Mouse (Mus musculus) intestine, embryonic 16.5 days (tissue): ENCODE results near the gene Teddm1a. TPM values are rescaled to one million over a fixed set of nuclear protein-coding genes. Genes with fewer than 3 reads are reported as not detected.
A peak's percentile ranks its signal among the peaks of the same experiment; 100 is the strongest.

Experiments
- ATAC-seq: fragments of 200-750 bp; cut with Nextera tagmentation; 2 replicates; pipeline ENCODE4 v1.8.0; 2017; ENCODE audit warnings: moderate TSS enrichment, moderate library complexity
- H3K27ac ChIP-seq: fragments of 300-500 bp; sonication (generic); 2 replicates; pipeline ENCODE4 v1.5.1; 2014; ENCODE audit warnings: mild to moderate bottlenecking, low read length
- H3K27me3 ChIP-seq: fragments of 300-500 bp; sonication (generic); replicated peaks from 2 replicates; pipeline ENCODE4 v1.6.1; 2014; ENCODE audit warnings: low read length, control low read depth, mixed read lengths; ENCODE audit not compliant: control insufficient read depth, insufficient read depth
- H3K36me3 ChIP-seq: fragments of 300-500 bp; sonication (generic); 2 replicates; pipeline ENCODE4 v1.6.1; 2014; ENCODE audit warnings: low read length, control low read depth; ENCODE audit not compliant: control insufficient read depth, insufficient read depth
- H3K4me1 ChIP-seq: fragments of 300-500 bp; sonication (generic); 2 replicates; pipeline ENCODE4 v1.6.1; 2014; ENCODE audit warnings: low read length, control low read depth, mixed read lengths; ENCODE audit not compliant: control insufficient read depth, insufficient read depth
- H3K4me2 ChIP-seq: fragments of 300-500 bp; sonication (generic); 2 replicates; pipeline ENCODE4 v1.6.1; 2014; ENCODE audit warnings: low read depth, low read length, control low read depth
- H3K4me3 ChIP-seq: fragments of 300-500 bp; sonication (generic); 2 replicates; pipeline ENCODE4 v1.5.1; 2014; ENCODE audit warnings: mild to moderate bottlenecking, low read length
- H3K9ac ChIP-seq: fragments of 300-500 bp; sonication (generic); 2 replicates; pipeline ENCODE4 v1.6.1; 2014; ENCODE audit warnings: low read depth, low read length
- H3K9me3 ChIP-seq: fragments of 300-500 bp; sonication (generic); 2 replicates; pipeline ENCODE4 v1.6.1; 2016; ENCODE audit warnings: low read length, control low read depth; ENCODE audit not compliant: control insufficient read depth
- WGBS: fragments of 180-500 bp; shearing (Covaris S2); extraction: QIAGEN DNeasy Blood & Tissue Kit; methylation state at CpG from one replicate; pipeline ENCODE4 v1.1.7; 2014; 5-methylcytosine and 5-hydroxymethylcytosine counted together
- polyA plus RNA-seq: library from polyadenylated mRNA; unstranded; fragments of >200 nt; fragmentation: Nextera tagmentation; extraction: Ambion mirVana; gene quantifications from 2 replicates; pipeline ENCODE4 v1.2.1, GENCODE M21; 2015

The Teddm1a gene
- polyA plus RNA-seq, 1 experiment from 2014 or later = not detected

DNA sequence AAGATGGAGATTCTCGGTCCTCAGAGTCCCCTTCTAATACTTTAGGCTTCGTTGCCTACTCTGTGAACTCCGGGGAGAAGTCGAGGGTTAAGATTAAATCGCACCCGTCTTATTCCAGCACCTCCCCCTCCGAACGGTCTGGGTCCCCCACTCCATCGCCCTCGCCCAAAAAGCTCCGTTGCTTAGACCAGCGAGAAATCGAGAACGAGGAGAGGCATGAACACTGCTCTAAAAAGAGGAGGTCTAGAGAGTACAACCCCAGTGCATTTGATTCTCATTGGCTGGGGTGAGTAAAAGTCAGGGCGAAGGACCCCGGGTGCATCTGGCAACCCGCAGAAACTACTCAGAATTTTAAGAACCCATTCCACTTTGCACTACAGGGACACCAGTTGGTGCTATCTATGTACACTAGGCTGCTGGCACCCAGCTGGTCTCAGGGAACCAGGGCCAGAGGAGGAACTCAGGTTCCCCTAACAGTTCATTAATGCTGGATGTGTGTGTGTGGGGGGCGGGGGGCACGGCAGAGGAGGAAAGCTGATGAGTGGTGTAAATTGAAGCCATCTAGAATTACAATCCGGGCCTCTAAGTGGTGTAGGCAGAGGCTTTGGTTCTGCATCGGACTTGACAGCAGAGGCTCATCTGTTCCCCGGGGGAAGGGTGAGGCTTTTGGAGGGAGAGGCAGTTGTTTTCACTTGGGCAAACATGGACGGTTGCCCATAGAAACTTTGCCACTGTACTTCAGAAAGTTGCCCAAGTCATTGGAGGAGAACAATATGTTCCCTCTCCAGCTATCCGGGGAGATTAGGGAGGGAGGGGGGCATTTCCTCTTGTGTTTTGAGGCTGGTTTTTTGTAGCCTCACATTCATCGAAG, 9.6 kb downstream of the Teddm1a start:
- Histone ChIP-seq H3K9ac (peak overlapping the region; percentile 89), H3K4me1 (peaks cover 9% of the 10 kb centered on the region; the same call in 1 of the 2 replicates), H3K4me3 (peak overlapping the region; percentile 82), H3K4me2 (peak overlapping the region; percentile 86), H3K27me3 (no peaks in the 10 kb centered on the region), H3K27ac (peak overlapping the region; percentile 96), H3K9me3 (no peaks in the 10 kb centered on the region), H3K36me3 (peaks cover 4% of the 10 kb centered on the region; the same call in 1 of the 2 replicates)
- 3% methylated on average over 25 of the region's 25 CpGs for WGBS
- no peak for ATAC-seq

DNA sequence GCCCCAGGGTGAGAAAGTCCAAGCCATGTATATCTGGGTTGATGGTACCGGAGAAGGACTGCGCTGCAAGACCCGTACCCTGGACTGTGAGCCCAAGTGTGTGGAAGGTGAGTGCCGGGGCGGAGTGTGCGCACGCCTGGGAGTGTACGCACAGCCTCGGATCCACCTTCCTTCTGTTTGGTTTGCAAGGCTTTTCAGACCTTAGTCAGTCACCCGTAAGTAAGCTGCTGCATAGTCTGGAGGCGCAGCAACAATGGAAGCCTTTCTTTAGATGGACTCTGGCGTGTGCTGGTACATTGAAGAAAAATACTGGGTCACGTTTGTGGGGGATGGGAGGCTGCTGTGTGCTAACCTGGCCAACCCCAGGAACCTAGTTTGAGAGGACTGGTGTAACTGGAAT, 11.5 kb downstream of the Teddm1a start:
- Histone ChIP-seq H3K27ac (no peak overlapping the region), H3K4me1 (peaks cover 9% of the 10 kb centered on the region; the same call in 1 of the 2 replicates), H3K9me3 (no peaks in the 10 kb centered on the region), H3K9ac (no peak overlapping the region), H3K27me3 (no peaks in the 10 kb centered on the region), H3K36me3 (peaks cover 4% of the 10 kb centered on the region; the same call in 1 of the 2 replicates), H3K4me2 (no peak overlapping the region), H3K4me3 (no peak overlapping the region)
- ATAC-seq = no peak
- WGBS = 86% methylated on average over 13 of the region's 13 CpGs

DNA sequence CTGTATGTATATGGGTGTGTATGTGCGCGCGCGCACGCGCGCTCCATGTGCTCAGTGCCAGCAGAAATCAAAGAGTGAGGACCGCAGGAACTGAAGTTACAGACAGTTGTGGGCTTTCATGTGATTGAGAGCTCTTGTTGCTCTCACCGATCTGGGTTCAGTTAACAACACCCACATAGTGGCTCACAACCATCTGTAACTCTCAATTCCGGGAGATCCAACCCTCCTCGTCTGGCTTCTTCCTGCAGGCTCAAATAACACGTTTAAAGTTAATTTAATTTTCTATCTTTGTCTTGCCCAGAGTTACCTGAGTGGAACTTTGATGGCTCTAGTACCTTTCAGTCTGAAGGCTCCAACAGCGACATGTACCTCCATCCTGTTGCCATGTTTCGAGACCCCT, 12.7 kb downstream of the Teddm1a start:
- Histone ChIP-seq H3K27me3 (no peaks in the 10 kb centered on the region), H3K9ac (no peak overlapping the region), H3K4me3 (no peak overlapping the region), H3K36me3 (peaks cover 10% of the 10 kb centered on the region), H3K27ac (no peak overlapping the region), H3K9me3 (no peaks in the 10 kb centered on the region), H3K4me2 (no peak overlapping the region), H3K4me1 (peaks cover 6% of the 10 kb centered on the region; the same call in 1 of the 2 replicates)
- no peak for ATAC-seq
- 91% methylated on average over 14 of the region's 14 CpGs for WGBS

DNA sequence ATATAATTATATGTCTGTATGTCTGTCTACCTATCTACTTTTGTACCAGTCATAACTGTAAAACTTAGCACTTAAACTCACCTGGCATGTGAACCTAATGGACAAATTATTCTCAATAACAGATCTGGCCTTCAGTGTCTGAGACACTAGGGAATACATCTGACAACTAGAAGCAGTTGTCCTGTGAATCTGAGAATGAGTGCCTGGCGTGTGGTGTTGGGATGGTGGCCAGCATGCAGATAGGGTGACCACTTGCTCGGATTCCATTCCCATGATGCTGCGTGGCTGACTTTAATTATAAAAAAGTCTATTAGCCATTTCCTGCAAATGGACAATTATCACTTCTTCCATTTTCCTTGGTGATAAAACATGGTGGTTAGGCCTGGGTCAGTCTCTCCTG, 14.3 kb downstream of the Teddm1a start:
- H3K27ac ChIP-seq = no peak overlapping the region
- H3K4me1 ChIP-seq = peaks cover 6% of the 10 kb centered on the region; the same call in 1 of the 2 replicates
- H3K36me3 ChIP-seq = peaks cover 12% of the 10 kb centered on the region
- H3K9me3 ChIP-seq = no peaks in the 10 kb centered on the region
- 93% methylated on average over 3 of the region's 3 CpGs for WGBS
- H3K9ac ChIP-seq = no peak overlapping the region
- no peak overlapping the region for H3K4me2 ChIP-seq
- no peak overlapping the region for H3K4me3 ChIP-seq
- H3K27me3 ChIP-seq = no peaks in the 10 kb centered on the region
- ATAC-seq = no peak

DNA sequence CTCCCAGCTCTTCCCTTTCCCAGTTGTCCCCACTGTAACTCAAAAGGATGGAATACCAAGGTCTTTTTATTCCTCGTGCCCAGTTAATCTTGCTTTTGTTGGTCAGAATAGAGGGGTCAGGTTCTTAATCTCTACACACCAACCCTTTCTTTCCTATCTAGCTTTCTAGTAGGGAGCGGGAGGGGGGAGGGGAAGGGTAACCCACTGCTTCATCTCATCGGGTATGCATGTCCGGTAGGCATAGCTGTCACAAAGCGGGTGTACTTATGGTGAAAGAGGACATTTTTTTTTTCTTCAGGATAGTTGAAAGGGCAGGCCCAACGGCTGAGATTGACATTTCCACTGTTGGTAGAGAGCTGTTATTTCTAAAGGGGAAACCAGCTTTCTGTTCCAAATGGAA, 16.7 kb downstream of the Teddm1a start:
- ATAC-seq = no peak
- no peaks in the 10 kb centered on the region for H3K4me1 ChIP-seq
- no peaks in the 10 kb centered on the region for H3K9me3 ChIP-seq
- no peaks in the 10 kb centered on the region for H3K27me3 ChIP-seq
- WGBS = 93% methylated on average over 6 of the region's 6 CpGs
- no peak overlapping the region for H3K27ac ChIP-seq
- no peak overlapping the region for H3K4me3 ChIP-seq
- H3K36me3 ChIP-seq = peaks cover 12% of the 10 kb centered on the region
- no peak overlapping the region for H3K9ac ChIP-seq
- H3K4me2 ChIP-seq = no peak overlapping the region

DNA sequence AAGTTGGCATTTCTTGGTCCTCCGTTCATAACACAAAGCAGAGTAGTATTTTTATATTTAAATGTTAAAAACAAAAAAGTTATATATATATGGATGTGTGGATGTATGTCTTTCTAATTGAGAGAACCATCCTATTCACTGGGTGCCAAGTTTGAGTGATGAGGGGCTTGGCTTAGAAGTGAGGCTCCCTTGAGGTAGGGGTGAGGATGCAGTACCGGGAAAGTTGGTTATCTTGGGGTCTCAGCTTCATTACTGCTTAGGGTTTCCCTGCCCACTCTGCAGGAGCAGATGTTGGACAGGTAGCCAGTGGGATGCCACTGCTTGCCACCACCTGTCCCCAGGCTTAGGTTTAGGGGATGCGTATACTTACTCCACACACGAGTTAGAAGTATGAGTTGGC, 17.2 kb downstream of the Teddm1a start:
- Histone ChIP-seq H3K27ac (no peak overlapping the region), H3K27me3 (no peaks in the 10 kb centered on the region), H3K4me2 (no peak overlapping the region), H3K36me3 (peaks cover 12% of the 10 kb centered on the region), H3K9me3 (no peaks in the 10 kb centered on the region), H3K4me3 (no peak overlapping the region), H3K4me1 (no peaks in the 10 kb centered on the region), H3K9ac (no peak overlapping the region)
- WGBS = 92% methylated on average over 4 of the region's 4 CpGs
- ATAC-seq = no peak

DNA sequence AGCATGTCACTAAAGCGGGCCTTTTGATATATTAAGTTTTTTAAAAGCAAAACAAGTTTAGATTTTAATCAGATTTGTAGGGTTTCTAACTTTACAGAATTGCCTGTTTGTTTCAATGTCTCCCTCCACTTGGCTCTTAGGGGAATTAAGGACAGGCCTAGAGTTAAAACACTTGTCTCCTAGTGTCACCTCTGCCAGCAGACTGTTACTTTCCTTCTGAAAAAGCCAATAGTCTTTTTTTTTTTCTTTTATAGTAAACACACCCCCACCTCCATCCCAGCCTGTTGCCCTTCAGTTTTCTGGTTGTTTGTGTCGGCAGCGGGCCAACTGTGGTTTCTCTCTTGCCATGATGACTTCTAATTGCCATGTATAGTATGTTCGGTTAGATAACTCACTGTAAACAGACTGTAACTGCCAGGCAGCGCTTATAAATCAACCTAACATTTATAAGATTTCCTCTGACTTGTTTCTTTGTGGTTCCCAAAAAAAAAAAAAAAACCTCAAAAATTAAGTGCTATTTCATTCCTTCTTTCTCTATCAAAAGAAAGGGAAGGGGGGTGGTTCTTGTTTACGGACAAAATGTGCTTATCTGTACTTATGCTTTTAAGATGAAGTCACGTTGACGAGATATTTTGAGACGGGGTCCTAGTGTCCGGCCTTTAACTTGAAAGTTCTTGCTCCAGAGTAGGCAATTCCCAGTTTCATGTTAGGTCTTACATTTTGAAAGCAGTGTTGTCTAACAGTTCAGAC, 17.8 kb downstream of the Teddm1a start:
- no peak overlapping the region for H3K27ac ChIP-seq
- no peak overlapping the region for H3K4me2 ChIP-seq
- H3K4me1 ChIP-seq = no peaks in the 10 kb centered on the region
- H3K27me3 ChIP-seq = no peaks in the 10 kb centered on the region
- ATAC-seq = no peak
- no peaks in the 10 kb centered on the region for H3K9me3 ChIP-seq
- no peak overlapping the region for H3K4me3 ChIP-seq
- WGBS = 74% methylated on average over 10 of the region's 10 CpGs
- H3K9ac ChIP-seq = no peak overlapping the region
- H3K36me3 ChIP-seq = peaks cover 12% of the 10 kb centered on the region

DNA sequence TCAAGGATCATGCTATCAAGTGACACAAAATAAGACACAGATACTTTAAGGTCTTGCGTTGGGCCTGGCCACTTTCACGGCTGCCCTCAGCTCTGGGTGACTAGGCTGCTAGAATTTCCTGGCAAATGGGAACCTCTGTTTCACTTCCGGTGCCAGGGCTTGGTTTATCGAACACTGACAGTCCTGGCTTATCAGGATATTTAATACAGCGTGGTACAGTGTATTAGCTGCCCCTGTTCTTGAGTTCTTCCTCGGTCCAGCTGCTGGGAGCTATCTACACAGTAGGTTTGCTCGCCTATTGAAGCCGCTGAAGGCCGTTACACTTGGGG, 18.4 kb downstream of the Teddm1a start:
- Histone ChIP-seq H3K4me2 (no peak overlapping the region), H3K9ac (no peak overlapping the region), H3K4me3 (no peak overlapping the region), H3K27me3 (no peaks in the 10 kb centered on the region), H3K9me3 (no peaks in the 10 kb centered on the region), H3K4me1 (no peaks in the 10 kb centered on the region), H3K36me3 (peaks cover 12% of the 10 kb centered on the region), H3K27ac (no peak overlapping the region)
- ATAC-seq = no peak
- WGBS = 89% methylated on average over 9 of the region's 9 CpGs

DNA sequence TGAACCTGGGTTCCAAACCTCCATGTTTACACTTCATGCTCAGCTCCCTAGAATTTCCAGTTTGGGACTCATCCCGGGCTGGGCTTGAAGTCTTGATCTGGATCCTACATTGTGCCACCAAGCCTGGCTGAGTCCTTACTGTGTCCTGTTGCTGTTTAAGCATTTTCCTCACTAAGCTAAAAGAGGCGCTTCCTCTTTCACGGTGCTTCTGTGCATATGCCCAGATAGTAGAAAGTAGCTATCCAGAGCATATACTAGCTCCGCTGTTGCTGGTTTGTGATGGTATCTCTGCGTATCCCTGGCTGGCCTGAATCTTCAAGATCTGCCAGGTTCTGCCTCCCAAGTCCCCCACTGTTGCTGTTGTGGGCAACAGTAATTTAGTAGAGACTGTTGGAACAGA, 18.9 kb downstream of the Teddm1a start:
- Histone ChIP-seq H3K27ac (no peak overlapping the region), H3K4me1 (no peaks in the 10 kb centered on the region), H3K4me2 (no peak overlapping the region), H3K27me3 (no peaks in the 10 kb centered on the region), H3K9ac (no peak overlapping the region), H3K4me3 (no peak overlapping the region), H3K9me3 (no peaks in the 10 kb centered on the region), H3K36me3 (peaks cover 8% of the 10 kb centered on the region)
- 85% methylated on average over 5 of the region's 5 CpGs for WGBS
- ATAC-seq = no peak
